12 mouse cellular contexts compared by ENCODE assay signal in the genomic region with DNA sequence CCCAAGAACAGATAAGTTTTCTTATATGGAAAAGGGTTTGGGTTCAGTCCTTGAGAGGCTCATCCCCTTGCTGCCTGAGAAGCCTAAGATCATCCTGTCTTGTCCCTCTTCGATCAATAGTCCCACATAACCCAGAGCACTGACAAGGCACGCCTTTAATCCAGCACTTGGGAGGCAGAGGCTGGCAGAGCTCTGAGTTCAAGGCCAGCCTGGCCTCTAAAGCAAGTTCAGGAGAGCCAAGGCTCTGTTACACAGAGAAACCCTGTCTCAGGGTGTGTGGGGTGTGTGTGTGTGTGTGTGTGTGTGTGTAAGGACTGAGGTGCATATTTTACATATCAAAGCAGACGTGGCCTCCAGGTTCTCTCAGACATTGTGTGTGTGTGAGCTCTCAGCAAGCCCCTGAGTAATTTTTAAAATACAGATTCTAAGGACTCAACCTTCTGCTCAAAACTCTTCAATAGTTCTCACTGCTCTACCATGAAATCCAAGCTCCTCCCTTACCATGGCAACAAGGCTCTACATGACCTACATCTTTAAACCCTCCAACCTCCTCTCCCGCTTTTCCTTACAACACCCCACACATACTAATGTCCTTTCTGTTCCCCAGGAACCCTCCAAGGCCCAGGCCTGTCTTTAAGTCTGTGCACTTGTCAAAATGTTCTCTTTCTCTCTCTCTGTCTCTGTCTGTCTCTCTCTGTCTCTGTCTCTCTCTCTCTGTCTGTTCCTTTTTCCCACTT. TPM values are rescaled to one million over a fixed set of nuclear protein-coding genes. Genes with fewer than 3 reads are reported as not detected.
A peak's percentile ranks its signal among the peaks of the same experiment; 100 is the strongest.
DNase-seq lines count a peak whose midpoint lies in the region; ATAC-seq and TF ChIP-seq lines count a peak whose summit lies in the region.
"Had no signal": no experiment of that assay in that cellular context is flagged by ENCODE, and none has a peak within 500 bp of the region (broad histone marks: within the 10 kb centered on the region; RNA-seq: fewer than 3 reads in every experiment).

No protein-coding gene starts in this region.

- DNase-seq in heart, adult 11 months: peak; percentile 54
- DNase-seq in testis, postnatal 10 days (ENCODE audit: low spot score): no peak
- no peak for DNase-seq in midbrain, embryonic 11.5 days (ENCODE audit: low spot score, missing footprints)
- no peak for DNase-seq in thymus, adult 18-20 months
- no peak for DNase-seq in ovary, postnatal 14 days (ENCODE audit: low spot score)
- DNase-seq in kidney, postnatal 4 days: no peak
- DNase-seq: kidney, adult 2 months had no signal

- H3K9ac ChIP-seq in heart, embryonic 11.5 days (ENCODE audit: low read depth, low read length): no peak overlapping the region
- H3K9ac ChIP-seq in midbrain, embryonic 11.5 days (ENCODE audit: low read length): no peak overlapping the region
- H3K9ac ChIP-seq: limb, embryonic 15.5 days had no signal

- TF ChIP-seq CTCF in testis, adult 2 months (IDR thresholded peaks at IDR 0.05; ENCODE audit: control insufficient read depth, insufficient read depth, insufficient replicate concordance, low read depth, low read length): no peak

- H3K36me3 ChIP-seq in heart, embryonic 11.5 days (ENCODE audit: control insufficient read depth, insufficient read depth, low read length): no peaks in the 10 kb centered on the region
- H3K36me3 ChIP-seq in testis, adult 2 months (ENCODE audit: control insufficient read depth, insufficient read depth, low read length): no peaks in the 10 kb centered on the region
- H3K36me3 ChIP-seq in midbrain, embryonic 11.5 days (ENCODE audit: control insufficient read depth, insufficient read depth, low read length): no peaks in the 10 kb centered on the region
- H3K36me3 ChIP-seq: limb, embryonic 15.5 days had no signal

- peaks cover 29% of the 10 kb centered on the region for H3K4me1 ChIP-seq in heart, embryonic 11.5 days (ENCODE audit: control insufficient read depth, insufficient read depth, low read length)
- peaks cover 6% of the 10 kb centered on the region for H3K4me1 ChIP-seq in testis, adult 2 months (ENCODE audit: control insufficient read depth, insufficient read depth, low read length)
- peaks cover 21% of the 10 kb centered on the region for H3K4me1 ChIP-seq in midbrain, embryonic 11.5 days (ENCODE audit: control insufficient read depth, insufficient read depth, low read length)

- H3K27ac ChIP-seq in heart, embryonic 11.5 days (ENCODE audit: low read depth, low read length): no peak overlapping the region
- peak overlapping the region; percentile 39 for H3K27ac ChIP-seq in testis, adult 2 months (ENCODE audit: control insufficient read depth, insufficient read depth, low read depth, low read length)
- H3K27ac ChIP-seq in midbrain, embryonic 11.5 days (ENCODE audit: low read depth, low read length): peak overlapping the region; percentile 8; the same call in 1 of the 2 replicates
- H3K27ac ChIP-seq: limb, embryonic 15.5 days had no signal

- no peak overlapping the region for H3K4me2 ChIP-seq in heart, embryonic 11.5 days
- H3K4me2 ChIP-seq in midbrain, embryonic 11.5 days: no peak overlapping the region
- H3K4me2 ChIP-seq: limb, embryonic 15.5 days had no signal

- no peak for TF ChIP-seq POLR2A in testis, adult 2 months (IDR thresholded peaks at IDR 0.05; ENCODE audit: control insufficient read depth, low read depth, low read length)

- no peaks in the 10 kb centered on the region for H3K27me3 ChIP-seq in heart, embryonic 11.5 days (ENCODE audit: control insufficient read depth, insufficient read depth, low read length)
- no peaks in the 10 kb centered on the region for H3K27me3 ChIP-seq in testis, adult 2 months (ENCODE audit: control insufficient read depth, insufficient read depth, low read length)
- H3K27me3 ChIP-seq in midbrain, embryonic 11.5 days (ENCODE audit: control insufficient read depth, insufficient read depth, low read length): no peaks in the 10 kb centered on the region
- H3K27me3 ChIP-seq: limb, embryonic 15.5 days; megakaryocyte, embryonic 14.5 days; Patski had no signal

- H3K4me3 ChIP-seq in heart, embryonic 11.5 days (ENCODE audit: low read depth, low read length): no peak overlapping the region
- no peak overlapping the region for H3K4me3 ChIP-seq in testis, adult 2 months (ENCODE audit: control insufficient read depth, low read depth, low read length)
- H3K4me3 ChIP-seq in midbrain, embryonic 11.5 days (ENCODE audit: low read depth, low read length): no peak overlapping the region
- H3K4me3 ChIP-seq: limb, embryonic 15.5 days; megakaryocyte, embryonic 14.5 days had no signal

- H3K9me3 ChIP-seq in heart, embryonic 11.5 days (replicated peaks; ENCODE audit: control insufficient read depth, low read length): no peaks in the 10 kb centered on the region
- no peaks in the 10 kb centered on the region for H3K9me3 ChIP-seq in midbrain, embryonic 11.5 days (ENCODE audit: control insufficient read depth, low read length)
- H3K9me3 ChIP-seq: limb, embryonic 15.5 days; megakaryocyte, embryonic 14.5 days had no signal

- 86% methylated on average over 4 of the region's 4 CpGs for WGBS in heart, embryonic 11.5 days (ENCODE audit: insufficient replicate concordance)
- 69% methylated on average over 4 of the region's 4 CpGs for WGBS in midbrain, embryonic 11.5 days

- ATAC-seq in heart, embryonic 11.5 days (replicated peaks; ENCODE audit: insufficient number of reproducible peaks, low FRiP score, low TSS enrichment): no peak
- no peak for ATAC-seq in midbrain, embryonic 11.5 days (ENCODE audit: low FRiP score)

RNA-seq across cellular contexts. Expression of gene Hacd3, which starts 5.1 kb away (rescaled TPM):
- 55.8 and 60.2 TPM in 2 replicates for polyA plus RNA-seq in heart, embryonic 11.5 days (2014; fragmentation: Nextera tagmentation; extraction: Ambion mirVana)
- 19.2 and 22.3 TPM in 2 replicates for polyA plus RNA-seq in testis, adult 2 months (2012; rRNA removed)
- 97.5 and 104 TPM in 2 replicates for polyA plus RNA-seq in midbrain, embryonic 11.5 days (2014; fragmentation: Nextera tagmentation; extraction: Ambion mirVana)

RNA-seq across cellular contexts. Expression of gene Dpp8, which starts 15.8 kb away (rescaled TPM):
- 23.7 and 30.2 TPM in 2 replicates for polyA plus RNA-seq in heart, embryonic 11.5 days (2014; fragmentation: Nextera tagmentation; extraction: Ambion mirVana)
- polyA plus RNA-seq in testis, adult 2 months (2012; rRNA removed): 82.6 and 92.9 TPM in 2 replicates
- polyA plus RNA-seq in midbrain, embryonic 11.5 days (2014; fragmentation: Nextera tagmentation; extraction: Ambion mirVana): 33.4 and 34.7 TPM in 2 replicates

RNA-seq across cellular contexts. Expression of gene Ints14, which starts 55.7 kb away (rescaled TPM):
- 50.6 and 52.2 TPM in 2 replicates for polyA plus RNA-seq in heart, embryonic 11.5 days (2014; fragmentation: Nextera tagmentation; extraction: Ambion mirVana)
- 17.1 and 19.9 TPM in 2 replicates for polyA plus RNA-seq in testis, adult 2 months (2012; rRNA removed)
- polyA plus RNA-seq in midbrain, embryonic 11.5 days (2014; fragmentation: Nextera tagmentation; extraction: Ambion mirVana): 78.5 and 84.3 TPM in 2 replicates
